Mouse (Mus musculus) heart, adult 2 months (tissue): ENCODE measurements around the gene Zfyve27.

ENCODE experiments used
- CTCF ChIP-seq: fragments of 200-600 bp; IDR thresholded peaks from 2 replicates; pipeline ENCODE4 v1.8.1; 2022; ENCODE audit warnings: antibody characterized with exemption, mild to moderate bottlenecking, moderate library complexity
- EP300 ChIP-seq: fragments of 200-500 bp; IDR thresholded peaks from 2 replicates; pipeline ENCODE4 v1.6.1; 2011; ENCODE audit warnings: low read depth, low read length, control low read depth; ENCODE audit not compliant: insufficient read depth
- POLR2A ChIP-seq: fragments of 200-500 bp; IDR thresholded peaks from 2 replicates; pipeline ENCODE4 v1.6.1; 2011; ENCODE audit warnings: mild to moderate bottlenecking, low read depth, low read length, control low read depth; ENCODE audit not compliant: insufficient read depth

- TF ChIP-seq CTCF (no peak), POLR2A (no peak), EP300 (no peak)
These were observed 41.5 kb downstream of the Zfyve27 start for GRCm38 (mm10) chr19:42205201-42205600.
